Mouse (Mus musculus) embryonic facial prominence, embryonic 11.5 days (tissue): ENCODE measurements around the gene Nbas. TPM values are rescaled to one million over a fixed set of nuclear protein-coding genes. Genes with fewer than 3 reads are reported as not detected.

Experiments used
- ATAC-seq: fragments of 200-750 bp; cut with Nextera tagmentation; replicated peaks from 2 replicates; pipeline ENCODE4 v1.8.0; 2017; ENCODE audit warnings: low read depth; ENCODE audit not compliant: insufficient number of reproducible peaks, low FRiP score, low TSS enrichment
- DNase-seq: peaks from one replicate; pipeline ENCODE4 v3.0.0-alpha.2; 2015; ENCODE audit warnings: low spot score
- H3K27ac ChIP-seq: fragments of 300-500 bp; sonication (generic); replicated peaks from 2 replicates; pipeline ENCODE4 v1.5.1; 2014; ENCODE audit warnings: mild to moderate bottlenecking, low read depth, low read length, control low read depth
- H3K27me3 ChIP-seq: fragments of 300-500 bp; sonication (generic); 2 replicates; pipeline ENCODE4 v1.6.1; 2014; ENCODE audit warnings: mild to moderate bottlenecking, low read length, moderate library complexity, mixed read lengths; ENCODE audit not compliant: control insufficient read depth, insufficient read depth
- H3K36me3 ChIP-seq: fragments of 300-500 bp; sonication (generic); replicated peaks from 2 replicates; pipeline ENCODE4 v1.6.1; 2014; ENCODE audit warnings: low read depth, mild to moderate bottlenecking, low read length, moderate library complexity, mixed read lengths; ENCODE audit not compliant: control insufficient read depth, insufficient read depth
- H3K4me1 ChIP-seq: fragments of 300-500 bp; sonication (generic); 2 replicates; pipeline ENCODE4 v1.6.1; 2014; ENCODE audit warnings: low read length, mixed read lengths; ENCODE audit not compliant: control insufficient read depth, insufficient read depth
- H3K4me2 ChIP-seq: fragments of 300-500 bp; sonication (generic); 2 replicates; pipeline ENCODE4 v1.6.1; 2014; ENCODE audit warnings: low read depth, mild to moderate bottlenecking, control low read depth, low read length, moderate library complexity
- H3K4me3 ChIP-seq: fragments of 300-500 bp; sonication (generic); 2 replicates; pipeline ENCODE4 v1.5.1; 2014; ENCODE audit warnings: low read depth, low read length, control low read depth
- H3K9ac ChIP-seq: fragments of 300-500 bp; sonication (generic); replicated peaks from 2 replicates; pipeline ENCODE4 v1.6.1; 2014; ENCODE audit warnings: mild to moderate bottlenecking, control low read depth, low read length
- H3K9me3 ChIP-seq: fragments of 300-500 bp; sonication (generic); replicated peaks from 2 replicates; pipeline ENCODE4 v1.6.1; 2016; ENCODE audit warnings: mild to moderate bottlenecking, low read length, inconsistent platforms, mixed read lengths; ENCODE audit not compliant: control insufficient read depth
- WGBS: fragments of 180-500 bp; shearing (Covaris S2); extraction: QIAGEN DNeasy Blood & Tissue Kit; methylation state at CpG from one replicate; pipeline ENCODE4 v1.1.7; 2014; 5-methylcytosine and 5-hydroxymethylcytosine counted together
- polyA plus RNA-seq: library from polyadenylated mRNA; unstranded; fragments of >200 nt; fragmentation: Nextera tagmentation; extraction: Ambion mirVana; gene quantifications from 2 replicates; pipeline ENCODE4 v1.2.1, GENCODE M21; 2014

Nbas gene
- polyA plus RNA-seq, 1 experiment from 2014 or later, result 14.3 TPM

DNA sequence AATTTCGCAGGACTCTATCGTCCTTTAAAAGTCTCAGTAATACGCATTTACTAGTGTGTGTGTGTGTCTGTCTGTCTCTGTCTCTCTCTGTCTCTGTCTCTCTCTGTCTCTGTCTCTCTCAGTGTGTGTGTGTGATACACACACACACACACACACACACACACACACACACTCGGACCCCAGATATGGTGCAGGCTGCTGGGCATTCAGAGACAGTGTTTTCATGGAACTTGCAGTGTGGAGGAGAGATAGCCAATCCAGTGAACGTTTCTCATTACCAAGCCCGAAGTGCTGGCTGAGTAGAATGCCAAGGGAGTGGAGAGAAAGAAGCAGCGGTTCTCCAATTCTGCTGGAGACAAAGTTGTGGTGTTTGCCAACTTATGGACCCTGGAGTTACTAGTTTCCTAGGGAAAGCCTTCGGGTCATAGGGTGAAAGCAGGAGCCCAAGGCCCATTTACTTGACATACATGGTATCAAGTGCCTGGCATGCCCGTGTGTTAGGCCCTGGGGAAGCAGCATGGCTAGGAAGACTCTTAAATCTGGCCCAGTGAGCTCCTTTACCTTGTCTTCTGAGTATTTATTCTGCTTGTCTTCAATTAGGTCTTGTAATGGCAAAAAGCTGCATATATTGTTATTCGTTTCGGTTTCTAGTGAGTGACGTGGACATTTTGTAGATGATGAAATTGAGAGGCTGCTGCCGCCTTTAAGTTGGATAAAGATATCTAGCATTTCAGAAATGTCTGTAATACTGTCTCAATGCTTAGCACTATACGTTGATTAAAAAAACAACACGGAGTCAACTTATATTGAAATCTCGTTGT is 847 bp downstream of the Nbas start:
- no peak overlapping the region for H3K27ac ChIP-seq
- 48% methylated on average over 16 of the region's 16 CpGs for WGBS
- H3K9ac ChIP-seq, result peak overlapping the region; percentile 83
- DNase-seq (no peak), ATAC-seq (peak; percentile 40; the same call in 1 of the 2 replicates)
- no peaks in the 10 kb centered on the region for H3K36me3 ChIP-seq
- H3K27me3 ChIP-seq, result no peaks in the 10 kb centered on the region
- no peaks in the 10 kb centered on the region for H3K4me1 ChIP-seq
- no peaks in the 10 kb centered on the region for H3K9me3 ChIP-seq
- H3K4me2 ChIP-seq, result peak overlapping the region; percentile 64
- peak overlapping the region; percentile 83 for H3K4me3 ChIP-seq

DNA sequence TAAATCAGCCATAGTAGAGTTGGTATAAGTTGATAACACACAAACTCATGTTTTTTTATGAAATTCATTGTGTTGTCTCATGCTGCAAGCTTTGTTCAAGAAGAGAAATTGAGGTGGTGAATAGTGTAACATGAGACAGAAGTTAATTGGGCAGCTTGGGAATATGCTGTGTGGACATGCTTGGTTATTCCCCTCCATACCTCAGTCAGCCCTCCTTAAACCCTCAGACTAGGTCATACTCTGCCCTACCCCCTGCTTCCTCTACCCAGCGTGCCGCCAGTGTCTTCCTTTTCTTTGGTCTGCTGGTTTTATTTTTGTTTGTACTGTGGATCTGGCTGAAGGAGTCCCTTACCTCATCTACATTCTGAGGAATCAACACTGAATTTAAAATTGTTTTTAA is 22.5 kb downstream of the Nbas start:
- Histone ChIP-seq H3K4me1 (no peaks in the 10 kb centered on the region), H3K4me2 (no peak overlapping the region), H3K9me3 (no peaks in the 10 kb centered on the region), H3K36me3 (no peaks in the 10 kb centered on the region), H3K4me3 (no peak overlapping the region), H3K27me3 (no peaks in the 10 kb centered on the region), H3K27ac (no peak overlapping the region), H3K9ac (no peak overlapping the region)
- no peak for DNase-seq
- no peak for ATAC-seq
- WGBS, result 83% methylated on average over 2 of the region's 2 CpGs

DNA sequence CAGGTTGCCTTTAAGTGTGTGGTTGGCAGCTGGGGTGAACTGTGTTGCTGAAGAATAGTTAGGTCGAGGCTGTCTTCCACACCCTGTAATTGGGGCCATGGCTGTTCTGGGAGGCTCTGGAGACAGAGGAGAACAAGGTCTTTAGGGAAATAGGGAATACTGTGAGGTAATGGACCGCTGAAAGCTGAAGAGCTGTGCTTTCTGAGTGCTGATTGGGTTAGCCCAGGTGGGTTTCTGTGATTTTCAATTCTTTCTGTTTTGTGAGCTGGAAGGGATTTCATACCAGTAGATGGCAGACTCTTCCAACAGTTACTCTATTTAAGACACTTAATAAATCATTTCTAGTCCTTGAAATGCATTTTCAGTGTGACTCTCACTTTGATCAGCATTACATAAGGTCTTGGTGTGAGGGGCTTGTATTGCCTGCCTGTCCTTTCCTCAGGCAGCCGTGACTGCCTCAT is 24.5 kb downstream of the Nbas start:
- Histone ChIP-seq H3K4me3 (no peak overlapping the region), H3K4me2 (no peak overlapping the region), H3K9ac (no peak overlapping the region), H3K4me1 (no peaks in the 10 kb centered on the region), H3K27me3 (no peaks in the 10 kb centered on the region), H3K9me3 (no peaks in the 10 kb centered on the region), H3K36me3 (no peaks in the 10 kb centered on the region), H3K27ac (no peak overlapping the region)
- 50% methylated on average over 3 of the region's 3 CpGs for WGBS
- ATAC-seq (no peak; the same call in 1 of the 2 replicates), DNase-seq (peak; percentile 45)

DNA sequence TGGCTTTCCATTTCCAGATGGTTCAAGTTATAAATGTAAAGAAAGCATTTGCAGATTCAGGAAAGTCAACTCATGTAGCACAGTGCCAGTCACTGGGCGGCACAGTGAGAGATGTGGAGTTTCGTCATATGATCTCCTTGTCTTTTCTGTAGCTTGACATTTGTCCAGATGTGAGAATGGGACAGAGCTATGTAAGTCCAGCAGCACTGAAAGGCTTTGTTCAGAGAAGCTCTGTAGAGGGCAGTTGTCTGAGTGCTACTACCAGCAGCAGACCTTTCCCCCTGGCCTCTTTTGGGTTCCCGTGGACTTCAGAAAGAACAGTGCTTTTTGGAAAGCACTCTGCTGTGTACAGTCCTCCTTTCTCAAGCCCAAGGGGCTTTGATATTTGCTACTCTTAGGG is 34.1 kb downstream of the Nbas start:
- DNase-seq (peak; percentile 1), ATAC-seq (no peak)
- Histone ChIP-seq H3K4me3 (no peak overlapping the region), H3K4me1 (no peaks in the 10 kb centered on the region), H3K9ac (no peak overlapping the region), H3K9me3 (no peaks in the 10 kb centered on the region), H3K36me3 (no peaks in the 10 kb centered on the region), H3K27ac (no peak overlapping the region), H3K27me3 (no peaks in the 10 kb centered on the region), H3K4me2 (no peak overlapping the region)
- 56% methylated on average over 3 of the region's 3 CpGs for WGBS

DNA sequence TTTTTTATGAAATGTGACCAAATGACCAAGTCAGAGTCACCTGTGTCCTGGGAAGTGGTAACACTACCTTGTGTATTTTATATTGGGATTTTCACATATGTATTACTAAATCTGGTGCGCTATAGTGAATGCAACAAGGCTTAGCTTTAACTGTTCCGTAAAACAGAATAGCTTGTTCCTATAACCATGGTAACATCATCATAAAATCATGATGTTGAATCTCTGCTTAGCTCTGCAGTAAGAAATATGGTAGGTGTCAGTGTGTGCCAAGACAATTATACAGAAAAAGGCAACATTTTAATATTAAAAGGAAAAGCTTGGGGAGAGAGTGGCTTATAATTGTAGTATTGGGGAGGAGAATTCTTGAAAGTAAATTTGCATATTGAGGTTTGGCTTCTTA is 45.0 kb downstream of the Nbas start:
- Histone ChIP-seq H3K4me1 (no peaks in the 10 kb centered on the region), H3K4me3 (no peak overlapping the region), H3K36me3 (no peaks in the 10 kb centered on the region; the same call in 1 of the 2 replicates), H3K9ac (no peak overlapping the region), H3K4me2 (no peak overlapping the region), H3K27me3 (no peaks in the 10 kb centered on the region), H3K9me3 (no peaks in the 10 kb centered on the region), H3K27ac (no peak overlapping the region)
- DNase-seq (no peak), ATAC-seq (no peak)
- WGBS, result 99% methylated on average over 2 of the region's 2 CpGs

DNA sequence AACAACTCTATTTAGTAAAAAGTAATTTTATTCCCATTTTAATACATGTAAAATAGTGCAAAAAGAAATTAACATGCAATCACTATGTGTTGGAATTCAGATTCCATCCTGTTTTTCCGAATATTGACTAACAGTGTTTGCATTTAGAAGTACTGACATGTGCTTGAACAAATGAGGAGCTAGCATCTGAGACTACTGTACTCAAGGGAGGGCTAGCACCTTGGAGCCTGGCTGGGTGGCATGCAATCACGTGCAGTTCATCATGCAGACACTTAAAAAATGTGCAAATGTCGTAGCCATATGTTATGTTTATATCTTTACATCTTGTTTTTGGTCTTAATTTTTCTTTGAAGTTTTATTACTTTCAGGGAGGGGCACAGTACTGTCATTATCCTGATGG is 45.5 kb downstream of the Nbas start:
- Histone ChIP-seq H3K4me3 (no peak overlapping the region), H3K27ac (no peak overlapping the region), H3K36me3 (no peaks in the 10 kb centered on the region; the same call in 1 of the 2 replicates), H3K4me1 (no peaks in the 10 kb centered on the region), H3K27me3 (no peaks in the 10 kb centered on the region), H3K4me2 (no peak overlapping the region), H3K9me3 (no peaks in the 10 kb centered on the region), H3K9ac (no peak overlapping the region)
- no peak for ATAC-seq
- DNase-seq, result no peak
- WGBS, result 93% methylated on average over 3 of the region's 3 CpGs

DNA sequence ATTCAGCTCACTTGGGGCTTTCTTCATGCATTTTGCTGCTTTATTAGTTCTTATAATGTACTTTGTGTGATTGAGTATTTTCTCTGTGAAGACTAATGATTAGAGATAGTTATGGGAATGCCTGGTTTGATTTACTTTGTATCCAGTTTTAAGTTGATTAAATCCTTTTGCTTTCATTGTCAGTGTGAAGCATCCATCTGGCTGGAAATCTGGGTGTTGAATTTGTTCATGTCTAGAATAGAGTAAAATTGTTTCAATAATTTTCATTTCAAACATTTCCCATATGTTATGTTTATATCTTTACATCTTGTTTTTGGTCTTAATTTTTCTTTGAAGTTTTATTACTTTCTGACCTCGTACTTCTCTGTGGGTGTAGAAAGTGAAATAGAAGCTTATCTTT is 46.1 kb downstream of the Nbas start:
- DNase-seq (no peak), ATAC-seq (no peak)
- WGBS, result 97% methylated on average over 1 of the region's 1 CpGs

DNA sequence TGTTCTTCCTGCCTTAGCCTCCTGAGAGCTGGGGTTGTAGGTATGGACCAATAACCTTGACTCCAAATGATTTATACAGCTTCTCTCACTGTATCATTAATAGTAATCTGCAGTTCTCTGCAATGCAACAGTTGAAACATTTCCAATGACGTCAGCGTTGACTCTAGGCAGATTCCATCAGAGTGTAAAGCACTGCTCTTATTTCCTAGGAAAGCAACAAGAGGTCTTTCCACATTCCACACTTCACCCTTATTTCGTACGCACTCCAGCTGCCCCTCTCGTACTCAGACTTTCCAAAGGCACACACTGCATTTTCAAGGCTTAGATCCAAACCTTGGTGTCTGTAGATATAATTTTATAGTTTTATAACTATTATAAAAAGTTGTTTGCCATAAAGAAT is 73.6 kb downstream of the Nbas start:
- DNase-seq (no peak), ATAC-seq (no peak)
- Histone ChIP-seq H3K9me3 (no peaks in the 10 kb centered on the region), H3K4me3 (no peak overlapping the region), H3K27me3 (no peaks in the 10 kb centered on the region), H3K36me3 (no peaks in the 10 kb centered on the region), H3K27ac (no peak overlapping the region), H3K9ac (no peak overlapping the region), H3K4me1 (no peaks in the 10 kb centered on the region), H3K4me2 (no peak overlapping the region)
- WGBS, result 86% methylated on average over 5 of the region's 5 CpGs

More for the DNA sequence above, 46.1 kb downstream of the Nbas start:
- H3K9ac ChIP-seq, result no peak overlapping the region
- H3K4me1 ChIP-seq, result no peaks in the 10 kb centered on the region
- H3K36me3 ChIP-seq, result no peaks in the 10 kb centered on the region; the same call in 1 of the 2 replicates
- H3K9me3 ChIP-seq, result no peaks in the 10 kb centered on the region
- no peak overlapping the region for H3K27ac ChIP-seq
- no peak overlapping the region for H3K4me3 ChIP-seq
- no peak overlapping the region for H3K4me2 ChIP-seq
- no peaks in the 10 kb centered on the region for H3K27me3 ChIP-seq
